Mouse (Mus musculus) heart, embryonic 15.5 days (tissue): ENCODE data around the gene Wdr46. TPM values are rescaled to one million over a fixed set of nuclear protein-coding genes. Genes with fewer than 3 reads are reported as not detected.

Experiments
- ATAC-seq: fragments of 200-750 bp; cut with Nextera tagmentation; replicated peaks from 2 replicates; pipeline ENCODE4 v1.8.0; 2017; ENCODE audit warnings: low read depth, moderate TSS enrichment; ENCODE audit not compliant: insufficient number of reproducible peaks, insufficient read depth, low FRiP score
- H3K27ac ChIP-seq: fragments of 300-500 bp; sonication (generic); 2 replicates; pipeline ENCODE4 v1.5.1; 2015; ENCODE audit warnings: mild to moderate bottlenecking, inconsistent platforms
- H3K27me3 ChIP-seq: fragments of 300-500 bp; sonication (generic); 2 replicates; pipeline ENCODE4 v1.6.1; 2015; ENCODE audit warnings: inconsistent platforms
- H3K36me3 ChIP-seq: fragments of 300-500 bp; sonication (generic); 2 replicates; pipeline ENCODE4 v1.6.1; 2015; ENCODE audit warnings: mild to moderate bottlenecking, inconsistent platforms
- H3K4me1 ChIP-seq: fragments of 300-500 bp; sonication (generic); replicated peaks from 2 replicates; pipeline ENCODE4 v1.6.1; 2015; ENCODE audit warnings: inconsistent platforms
- H3K4me2 ChIP-seq: fragments of 300-500 bp; sonication (generic); 2 replicates; pipeline ENCODE4 v1.6.1; 2015; ENCODE audit warnings: inconsistent platforms, mild to moderate bottlenecking, moderate library complexity
- H3K4me3 ChIP-seq: fragments of 300-500 bp; sonication (generic); 2 replicates; pipeline ENCODE4 v1.5.1; 2015; ENCODE audit warnings: mild to moderate bottlenecking, inconsistent platforms
- H3K9ac ChIP-seq: fragments of 300-500 bp; sonication (generic); 2 replicates; pipeline ENCODE4 v1.6.1; 2015; ENCODE audit warnings: mild to moderate bottlenecking, inconsistent platforms
- H3K9me3 ChIP-seq: fragments of 300-500 bp; sonication (generic); replicated peaks from 2 replicates; pipeline ENCODE4 v1.6.1; 2016; ENCODE audit warnings: inconsistent platforms
- WGBS: fragments of 180-500 bp; shearing (Covaris S2); methylation state at CpG from one replicate; pipeline ENCODE4 v1.1.7; 2015; ENCODE audit warnings: mixed read lengths; 5-methylcytosine and 5-hydroxymethylcytosine counted together
- polyA plus RNA-seq: library from polyadenylated mRNA; unstranded; fragments of >200 nt; fragmentation: Nextera tagmentation; extraction: Ambion mirVana; gene quantifications from 2 replicates; pipeline ENCODE4 v1.2.1, GENCODE M21; 2015

Gene Wdr46
- polyA plus RNA-seq, 1 experiment from 2014 or later, result 16.3 TPM

GRCm38 (mm10) chr17:33955555-33956214 is 15.2 kb downstream of the Wdr46 start, which contains the start of the genes Vps52 and Rps18:
TSS of gene Vps52 (plus strand) at chr17:33955812.
TSS of gene Rps18 (minus strand) at chr17:33956001.
- Histone ChIP-seq H3K9ac (peak within 1 kb of the TSS; percentile 91), H3K4me2 (peak within 1 kb of the TSS; percentile 74), H3K9me3 (no peaks in the 10 kb centered on the region), H3K4me3 (peak within 1 kb of the TSS; percentile 84), H3K36me3 (peaks cover 46% of the 10 kb centered on the region), H3K4me1 (peaks cover 44% of the 10 kb centered on the region), H3K27ac (peak within 1 kb of the TSS; percentile 87), H3K27me3 (no peaks in the 10 kb centered on the region)
- ATAC-seq, result peak; percentile 88
- under 1% methylated on average over 50 of the region's 50 CpGs for WGBS

GRCm38 (mm10) chr17:33956336-33956735 is 15.9 kb downstream of the Wdr46 start:
- Histone ChIP-seq H3K4me3 (peak overlapping the region; percentile 84), H3K9ac (peak overlapping the region; percentile 72), H3K27ac (peak overlapping the region; percentile 87), H3K4me1 (peaks cover 38% of the 10 kb centered on the region), H3K36me3 (peaks cover 51% of the 10 kb centered on the region), H3K9me3 (no peaks in the 10 kb centered on the region), H3K27me3 (no peaks in the 10 kb centered on the region), H3K4me2 (peak overlapping the region; percentile 74)
- 6% methylated on average over 10 of the region's 10 CpGs for WGBS
- no peak for ATAC-seq

GRCm38 (mm10) chr17:33957493-33957892 is 17.0 kb downstream of the Wdr46 start:
- no peak for ATAC-seq

GRCm38 (mm10) chr17:33958451-33958850 is 18.0 kb downstream of the Wdr46 start:
- no peaks in the 10 kb centered on the region for H3K9me3 ChIP-seq
- no peak overlapping the region for H3K27ac ChIP-seq
- no peak overlapping the region for H3K4me2 ChIP-seq
- no peak overlapping the region for H3K9ac ChIP-seq
- H3K27me3 ChIP-seq, result no peaks in the 10 kb centered on the region
- H3K4me1 ChIP-seq, result peaks cover 19% of the 10 kb centered on the region
- H3K36me3 ChIP-seq, result peaks cover 41% of the 10 kb centered on the region
- 93% methylated on average over 11 of the region's 11 CpGs for WGBS
- H3K4me3 ChIP-seq, result no peak overlapping the region
- no peak for ATAC-seq

More at GRCm38 (mm10) chr17:33957493-33957892, 17.0 kb downstream of the Wdr46 start:
- Histone ChIP-seq H3K27ac (no peak overlapping the region), H3K9me3 (no peaks in the 10 kb centered on the region), H3K4me2 (no peak overlapping the region), H3K27me3 (no peaks in the 10 kb centered on the region), H3K4me3 (no peak overlapping the region), H3K9ac (no peak overlapping the region), H3K4me1 (peaks cover 28% of the 10 kb centered on the region), H3K36me3 (peaks cover 41% of the 10 kb centered on the region)
- WGBS, result 84% methylated on average over 6 of the region's 6 CpGs

- no peak overlapping the region for H3K9ac ChIP-seq
- H3K36me3 ChIP-seq, result peaks cover 43% of the 10 kb centered on the region
- no peaks in the 10 kb centered on the region for H3K27me3 ChIP-seq
- ATAC-seq, result no peak
- peaks cover 12% of the 10 kb centered on the region for H3K4me1 ChIP-seq
- H3K4me2 ChIP-seq, result no peak overlapping the region
- no peak overlapping the region for H3K4me3 ChIP-seq
- 93% methylated on average over 13 of the region's 13 CpGs for WGBS
- H3K9me3 ChIP-seq, result no peaks in the 10 kb centered on the region
- H3K27ac ChIP-seq, result no peak overlapping the region
These were observed 18.7 kb downstream of the Wdr46 start for GRCm38 (mm10) chr17:33959135-33959534.

- Histone ChIP-seq H3K9ac (no peak overlapping the region), H3K4me2 (no peak overlapping the region), H3K27ac (no peak overlapping the region), H3K4me1 (peaks cover 6% of the 10 kb centered on the region), H3K9me3 (no peaks in the 10 kb centered on the region), H3K4me3 (no peak overlapping the region), H3K36me3 (peaks cover 45% of the 10 kb centered on the region), H3K27me3 (no peaks in the 10 kb centered on the region)
- WGBS, result 88% methylated on average over 15 of the region's 15 CpGs
- no peak for ATAC-seq
These were observed 19.5 kb downstream of the Wdr46 start for GRCm38 (mm10) chr17:33959948-33960347.

GRCm38 (mm10) chr17:33962876-33963275 is 22.4 kb downstream of the Wdr46 start:
- H3K27ac ChIP-seq, result no peak overlapping the region
- no peak overlapping the region for H3K9ac ChIP-seq
- no peaks in the 10 kb centered on the region for H3K9me3 ChIP-seq
- H3K4me3 ChIP-seq, result no peak overlapping the region
- no peaks in the 10 kb centered on the region for H3K4me1 ChIP-seq
- H3K4me2 ChIP-seq, result no peak overlapping the region
- no peaks in the 10 kb centered on the region for H3K27me3 ChIP-seq
- peaks cover 53% of the 10 kb centered on the region for H3K36me3 ChIP-seq
- 92% methylated on average over 7 of the region's 7 CpGs for WGBS
- ATAC-seq, result no peak

GRCm38 (mm10) chr17:33965082-33965845 is 24.8 kb downstream of the Wdr46 start:
- no peaks in the 10 kb centered on the region for H3K9me3 ChIP-seq
- no peak overlapping the region for H3K4me2 ChIP-seq
- no peak overlapping the region for H3K4me3 ChIP-seq
- H3K27ac ChIP-seq, result no peak overlapping the region
- H3K9ac ChIP-seq, result no peak overlapping the region
- peaks cover 36% of the 10 kb centered on the region for H3K36me3 ChIP-seq
- H3K27me3 ChIP-seq, result no peaks in the 10 kb centered on the region
- ATAC-seq, result no peak
- WGBS, result 88% methylated on average over 17 of the region's 17 CpGs
- H3K4me1 ChIP-seq, result no peaks in the 10 kb centered on the region

- no peak; the same call in 1 of the 2 replicates for ATAC-seq
- no peak overlapping the region for H3K9ac ChIP-seq
- H3K4me2 ChIP-seq, result no peak overlapping the region
- H3K27ac ChIP-seq, result no peak overlapping the region
- H3K4me1 ChIP-seq, result no peaks in the 10 kb centered on the region
- H3K27me3 ChIP-seq, result 0 out of 2 replicates have a peak, but pooled peaks cover 2% of the 10 kb centered on the region
- peaks cover 29% of the 10 kb centered on the region for H3K36me3 ChIP-seq
- no peaks in the 10 kb centered on the region for H3K9me3 ChIP-seq
- WGBS, result 85% methylated on average over 16 of the region's 16 CpGs
- H3K4me3 ChIP-seq, result no peak overlapping the region
These were observed 25.5 kb downstream of the Wdr46 start for GRCm38 (mm10) chr17:33965846-33966550.

- no peak overlapping the region for H3K27ac ChIP-seq
- H3K4me3 ChIP-seq, result no peak overlapping the region
- no peaks in the 10 kb centered on the region for H3K4me1 ChIP-seq
- H3K9me3 ChIP-seq, result no peaks in the 10 kb centered on the region
- H3K9ac ChIP-seq, result no peak overlapping the region
- no peak overlapping the region for H3K4me2 ChIP-seq
- 0% methylated on average over 9 of the region's 9 CpGs for WGBS
- 0 out of 2 replicates have a peak, but pooled peaks cover 2% of the 10 kb centered on the region for H3K27me3 ChIP-seq
- peak; percentile 64; the same call in 1 of the 2 replicates for ATAC-seq
- H3K36me3 ChIP-seq, result peaks cover 18% of the 10 kb centered on the region; the same call in 1 of the 2 replicates
These were observed 28.0 kb downstream of the Wdr46 start for GRCm38 (mm10) chr17:33968489-33968888.

GRCm38 (mm10) chr17:33968927-33969326 is 28.5 kb downstream of the Wdr46 start:
- no peak overlapping the region for H3K9ac ChIP-seq
- no peak overlapping the region for H3K4me2 ChIP-seq
- 31% methylated on average over 5 of the region's 5 CpGs for WGBS
- no peak overlapping the region for H3K4me3 ChIP-seq
- H3K9me3 ChIP-seq, result no peaks in the 10 kb centered on the region
- H3K4me1 ChIP-seq, result no peaks in the 10 kb centered on the region
- H3K27me3 ChIP-seq, result 0 out of 2 replicates have a peak, but pooled peaks cover 2% of the 10 kb centered on the region
- H3K27ac ChIP-seq, result no peak overlapping the region
- peaks cover 13% of the 10 kb centered on the region; the same call in 1 of the 2 replicates for H3K36me3 ChIP-seq
- ATAC-seq, result no peak; the same call in 1 of the 2 replicates
